Mouse (Mus musculus) c-Kit-negative CD71-positive TER-119-positive erythroid progenitor cells, embryonic 14.5 days (primary cell): Measurements from ENCODE around the gene Crybb1.

ENCODE experiments used
- DNase-seq: peaks from one replicate; pipeline ENCODE4 v3.0.0-alpha.2; 2013; ENCODE audit warnings: low read depth, low spot score

Gene Crybb1

DNA sequence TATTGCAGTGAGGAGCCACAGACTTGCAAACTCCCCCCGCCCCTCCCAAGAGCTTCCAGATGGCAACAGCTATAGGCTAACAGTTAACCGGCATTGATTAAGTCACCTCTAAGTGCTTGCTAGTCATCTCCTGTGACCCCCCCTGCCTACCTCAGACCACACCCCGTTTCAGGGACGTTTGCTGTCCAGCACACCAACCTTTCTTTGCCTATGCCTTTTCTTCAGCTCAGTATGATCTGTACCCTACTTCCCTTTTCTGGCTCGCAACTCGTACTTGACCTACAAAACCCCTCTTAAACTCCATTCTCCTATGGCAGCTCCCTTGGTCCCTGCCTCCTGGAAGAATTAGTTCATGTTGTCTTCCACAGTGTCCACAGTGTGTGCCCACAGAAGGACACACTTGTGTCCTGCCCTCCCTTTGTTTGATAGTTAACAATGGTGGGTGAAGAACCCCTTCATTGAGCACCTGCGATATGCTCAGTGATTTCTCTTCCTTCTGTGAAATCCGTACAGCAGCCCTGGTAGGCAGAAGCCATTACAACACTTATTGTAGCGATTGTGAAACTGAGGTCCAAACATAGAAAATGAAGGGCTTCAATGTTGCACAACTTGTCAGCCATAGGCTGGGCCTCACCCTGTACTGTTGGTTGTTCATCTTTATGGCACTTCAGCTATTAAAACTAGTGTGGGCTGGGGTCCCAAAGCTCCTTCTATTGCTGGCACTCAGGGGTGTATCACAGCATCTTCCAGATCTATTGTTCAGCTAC is 10.6 kb downstream of the Crybb1 start:
- DNase-seq, result no peak

DNA sequence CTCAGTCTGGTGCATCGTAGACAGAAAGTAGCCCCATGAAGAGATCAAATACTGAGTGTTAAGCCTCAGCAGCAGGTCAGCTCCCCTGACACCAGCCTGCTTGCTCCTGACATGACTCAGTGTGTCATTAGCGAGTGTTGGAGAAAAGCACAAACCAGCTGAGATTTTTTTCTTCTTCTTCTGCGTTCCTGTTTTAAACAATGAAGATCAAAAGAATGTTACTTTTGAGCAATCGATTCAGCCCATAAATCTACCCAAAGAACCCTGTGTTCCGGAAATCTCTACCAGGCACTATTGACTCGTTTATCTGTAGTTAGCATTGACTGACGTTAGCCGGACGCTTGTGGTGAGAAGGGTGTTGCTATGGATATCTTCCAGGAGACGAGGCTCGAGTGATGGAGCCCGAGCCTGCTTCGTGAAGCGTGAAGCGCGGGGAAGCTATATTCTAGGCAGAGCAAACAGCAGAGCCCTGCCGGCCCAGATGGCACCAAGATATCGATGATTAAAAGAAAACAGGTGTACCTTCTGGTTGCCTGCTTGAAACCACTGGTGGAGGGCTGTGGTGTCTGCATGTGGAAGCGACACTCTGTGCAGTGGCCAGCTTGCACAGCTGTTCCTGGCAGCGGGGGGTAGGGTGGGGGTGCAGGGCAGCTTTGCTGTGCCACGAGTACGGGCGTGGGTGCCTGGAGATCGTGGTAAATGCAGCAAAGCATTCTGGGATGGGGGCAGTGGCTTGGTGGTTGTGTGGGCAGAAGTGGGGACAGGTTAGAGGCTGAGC is 15.3 kb downstream of the Crybb1 start:
- no peak for DNase-seq

DNA sequence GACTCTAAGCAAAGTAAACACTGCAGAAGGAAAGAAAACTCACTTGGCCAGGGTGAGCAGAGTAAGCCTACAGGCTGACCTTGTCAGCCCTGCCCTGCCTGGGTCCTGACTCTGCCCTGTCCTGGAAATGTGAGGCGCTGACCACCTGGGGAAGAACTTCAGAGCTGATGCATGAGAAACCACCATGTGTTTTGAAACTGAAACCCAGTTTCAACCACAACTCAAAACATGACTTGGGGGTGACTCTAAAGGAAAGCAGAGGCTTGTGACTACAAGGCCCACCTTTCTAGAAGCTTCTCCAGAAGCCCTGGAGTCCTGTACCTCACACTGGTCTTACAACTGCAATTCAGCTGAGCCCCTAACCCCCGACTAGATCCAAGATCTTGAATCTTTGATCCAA is 17.3 kb downstream of the Crybb1 start:
- DNase-seq, result no peak

DNA sequence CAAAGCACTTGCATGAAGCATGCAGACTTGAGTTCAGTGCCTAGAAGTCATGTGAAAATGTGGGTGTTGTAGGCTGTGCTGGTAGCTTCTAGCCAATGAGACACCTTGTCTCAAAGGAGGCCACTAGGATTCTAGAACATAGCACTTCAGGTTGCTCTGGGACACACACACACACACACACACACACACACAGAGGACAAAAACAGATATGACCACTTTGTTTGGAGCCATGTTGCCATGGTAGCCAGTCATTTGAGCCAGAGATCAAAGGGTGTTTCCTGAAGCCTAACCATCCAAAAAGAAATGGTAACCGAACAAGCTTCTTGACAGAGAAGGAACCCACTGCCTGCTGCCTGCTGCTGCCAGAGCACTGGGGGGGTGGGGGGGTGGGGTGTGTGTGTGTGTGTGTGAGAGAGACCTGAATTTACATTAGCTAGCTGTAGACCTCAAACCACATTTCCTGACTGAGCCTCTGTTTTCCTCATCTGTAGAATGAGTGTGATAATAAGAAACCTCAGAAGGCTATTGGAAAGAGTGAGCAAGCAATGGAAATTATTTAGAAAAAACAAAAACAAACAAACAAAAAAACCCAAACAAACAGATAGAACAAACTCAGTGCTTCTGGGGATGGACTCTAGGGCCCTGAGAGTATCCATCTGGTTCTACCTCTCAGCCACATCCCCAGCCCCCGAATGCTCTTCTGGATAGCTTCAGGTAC is 18.3 kb downstream of the Crybb1 start:
- DNase-seq, result no peak

DNA sequence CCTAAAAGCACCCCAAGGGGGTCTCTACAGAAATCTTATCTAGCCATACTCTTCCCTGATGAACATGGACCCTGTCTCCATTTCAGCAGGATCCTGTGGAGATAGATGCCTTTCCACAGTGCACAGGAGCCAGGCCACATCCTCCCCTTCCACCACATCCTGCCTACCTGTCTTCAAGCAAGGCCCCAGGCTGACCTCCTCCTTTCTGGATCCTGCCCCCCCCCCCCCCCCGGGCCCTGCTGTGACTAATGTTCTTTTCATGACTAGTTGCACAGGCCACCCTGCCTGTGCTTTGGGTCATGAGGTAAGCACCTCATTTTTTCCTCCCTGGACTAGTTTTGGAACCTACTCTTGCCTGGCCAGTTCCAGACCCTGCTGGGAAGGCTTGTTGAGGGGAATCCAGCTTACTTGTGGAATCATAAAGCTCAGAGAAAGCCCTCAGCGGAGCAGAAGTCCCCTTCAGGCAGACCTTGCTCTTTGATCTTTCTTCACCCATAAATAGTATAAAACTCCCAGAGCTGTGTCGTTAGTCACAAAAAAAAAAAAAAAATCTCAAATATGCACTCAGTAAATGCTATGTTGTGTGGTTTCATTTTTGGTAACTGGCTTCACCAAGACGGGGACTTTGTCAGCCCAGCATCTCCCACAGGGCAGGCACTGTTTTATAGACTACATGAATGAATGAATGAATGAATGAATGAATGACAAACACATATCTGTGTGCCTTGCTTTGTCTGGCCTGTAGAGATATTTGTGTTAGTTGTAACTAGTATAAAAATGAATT is 19.6 kb downstream of the Crybb1 start:
- DNase-seq, result no peak

DNA sequence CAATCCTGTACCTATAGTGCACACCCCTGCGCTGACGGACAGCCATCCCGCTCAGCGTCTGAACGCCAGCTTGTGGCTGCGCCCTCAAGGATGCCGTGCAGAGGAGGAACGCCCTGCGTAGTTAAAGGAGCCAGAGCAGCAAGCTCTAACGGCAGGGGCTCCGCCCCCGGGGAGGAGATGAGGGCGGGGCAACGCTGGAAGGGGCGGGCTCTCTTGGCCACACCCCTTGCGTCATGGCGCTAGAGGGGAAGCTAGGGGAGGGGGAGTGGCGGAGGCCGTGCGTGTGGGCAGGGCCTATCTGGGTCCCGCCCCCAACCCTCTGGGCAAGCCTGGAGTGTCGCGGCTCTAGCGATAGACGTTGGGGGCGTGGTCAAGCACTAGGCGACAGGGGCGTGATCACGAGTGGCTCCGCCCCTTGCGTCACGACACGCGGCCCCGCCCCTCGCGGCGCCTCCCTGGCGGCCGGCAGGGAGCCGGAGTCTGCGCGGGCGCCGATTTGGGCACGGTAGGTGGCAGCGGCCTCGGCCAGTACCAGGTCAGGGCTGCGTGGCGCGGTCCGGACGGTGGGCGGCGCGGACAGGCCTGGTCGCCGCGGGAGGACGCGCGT is 20.8 kb downstream of the Crybb1 start, which contains the start of gene Tpst2:
TSS of gene Tpst2 (plus strand) at position 425 of the 607 bp plus-strand sequence.
- peak; percentile 97 for DNase-seq

DNA sequence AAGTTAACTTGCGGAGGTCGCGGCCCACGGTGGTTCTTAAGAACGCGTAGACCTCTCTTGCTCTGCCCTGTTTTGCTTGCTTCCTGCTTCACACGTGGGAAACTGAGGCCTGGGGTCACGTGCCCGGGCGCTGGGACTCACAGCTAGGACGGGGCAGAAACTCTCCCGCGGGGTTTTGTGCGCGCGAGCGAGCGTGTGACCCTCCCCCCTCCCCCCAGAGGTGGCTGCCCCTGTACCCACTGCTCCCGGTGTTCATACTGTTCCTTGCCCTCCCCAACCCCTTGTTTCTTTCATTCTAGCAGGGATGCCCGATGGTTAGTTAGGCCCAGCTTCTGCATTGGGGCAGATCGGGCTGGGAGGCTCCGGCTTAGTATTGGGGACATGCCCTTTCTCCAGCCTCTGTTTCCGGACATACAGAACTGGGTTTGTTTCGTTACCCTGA is 21.3 kb downstream of the Crybb1 start:
- no peak for DNase-seq

DNA sequence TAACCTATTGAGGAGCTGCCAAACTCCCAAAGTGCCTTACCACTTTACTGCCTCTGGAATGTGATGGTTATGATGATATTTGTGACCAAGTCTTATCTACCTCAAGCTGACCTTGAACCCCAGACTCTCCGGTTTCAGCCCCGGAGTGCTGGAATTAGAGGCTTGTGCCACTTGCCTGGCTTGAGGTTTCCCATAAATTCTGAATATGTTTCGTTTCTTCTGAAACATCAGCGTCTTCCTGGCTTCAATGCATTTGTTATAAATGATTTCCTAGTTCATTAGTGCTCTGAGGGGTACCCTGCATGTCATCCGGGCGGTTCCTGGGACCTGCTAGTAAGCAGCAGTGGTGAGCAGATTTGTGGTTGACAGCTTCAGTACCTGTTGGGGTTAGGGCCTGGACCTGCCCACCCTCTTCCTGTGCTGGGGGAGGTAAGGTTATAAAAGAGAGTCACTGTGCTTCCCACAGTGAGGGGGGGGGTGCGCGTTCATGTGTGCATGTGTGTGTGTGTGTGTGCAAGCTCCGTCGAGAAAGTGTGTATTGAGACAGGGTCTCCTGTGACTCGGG is 22.4 kb downstream of the Crybb1 start:
- no peak for DNase-seq

DNA sequence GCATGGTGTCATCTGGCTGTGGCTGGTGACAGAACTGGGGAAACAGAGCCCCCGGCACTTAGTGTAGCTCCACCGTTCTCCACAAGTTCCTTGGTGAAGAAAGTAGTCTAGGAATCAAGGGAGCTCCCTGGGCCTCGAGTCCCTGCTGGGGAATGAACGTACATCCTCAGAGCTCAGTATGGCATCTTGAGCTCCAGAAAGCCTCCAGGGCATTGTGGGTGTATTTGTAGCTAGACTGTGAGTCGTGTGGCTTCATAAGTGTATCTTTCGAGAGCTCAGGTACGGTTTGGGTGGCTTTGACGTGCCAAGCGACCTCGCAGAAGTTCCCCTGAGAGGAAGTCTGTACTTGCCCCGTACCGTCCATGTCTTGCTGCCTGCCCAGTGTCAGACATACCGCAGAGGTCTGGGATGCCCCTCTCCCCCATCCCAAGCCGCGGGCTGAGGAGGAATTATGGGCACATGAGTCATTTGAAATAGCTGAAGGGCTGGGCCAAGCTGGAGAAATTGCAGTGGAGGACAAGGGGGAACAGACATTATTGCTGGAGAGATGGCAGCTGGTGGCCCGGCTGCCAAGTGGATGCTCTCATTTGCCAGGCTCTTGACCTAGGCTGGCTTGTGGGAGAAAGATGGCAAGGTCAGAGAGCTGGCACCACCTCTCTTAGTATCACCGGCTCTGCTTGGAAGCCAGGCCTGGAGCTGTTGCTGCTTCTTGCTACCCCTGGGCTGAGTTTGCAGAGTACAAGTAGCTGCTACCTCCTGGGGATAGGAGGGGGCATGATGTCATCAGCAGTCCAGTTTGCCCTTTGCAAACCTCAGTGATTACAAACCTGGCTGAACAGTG is 23.8 kb downstream of the Crybb1 start:
- no peak for DNase-seq

DNA sequence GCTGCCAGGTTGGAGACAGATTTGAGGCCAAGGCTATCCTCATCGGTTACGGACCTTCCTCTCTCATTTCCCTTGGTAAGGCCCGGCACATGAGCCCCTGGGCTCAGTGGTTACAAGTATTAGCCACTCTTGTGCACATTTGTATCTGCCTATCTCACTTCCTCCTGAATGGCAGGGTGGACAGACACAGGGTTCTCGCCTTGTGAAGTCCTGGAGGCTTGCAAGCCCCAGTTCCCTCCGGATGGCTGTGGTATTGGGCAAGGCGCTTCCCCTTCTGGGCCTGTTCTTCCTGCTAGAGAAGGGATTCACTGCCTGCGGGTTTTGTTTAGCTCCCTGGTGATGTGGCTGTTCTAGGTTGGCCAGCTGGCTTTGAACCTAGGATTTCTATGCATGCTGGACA is 24.5 kb downstream of the Crybb1 start:
- no peak for DNase-seq

DNA sequence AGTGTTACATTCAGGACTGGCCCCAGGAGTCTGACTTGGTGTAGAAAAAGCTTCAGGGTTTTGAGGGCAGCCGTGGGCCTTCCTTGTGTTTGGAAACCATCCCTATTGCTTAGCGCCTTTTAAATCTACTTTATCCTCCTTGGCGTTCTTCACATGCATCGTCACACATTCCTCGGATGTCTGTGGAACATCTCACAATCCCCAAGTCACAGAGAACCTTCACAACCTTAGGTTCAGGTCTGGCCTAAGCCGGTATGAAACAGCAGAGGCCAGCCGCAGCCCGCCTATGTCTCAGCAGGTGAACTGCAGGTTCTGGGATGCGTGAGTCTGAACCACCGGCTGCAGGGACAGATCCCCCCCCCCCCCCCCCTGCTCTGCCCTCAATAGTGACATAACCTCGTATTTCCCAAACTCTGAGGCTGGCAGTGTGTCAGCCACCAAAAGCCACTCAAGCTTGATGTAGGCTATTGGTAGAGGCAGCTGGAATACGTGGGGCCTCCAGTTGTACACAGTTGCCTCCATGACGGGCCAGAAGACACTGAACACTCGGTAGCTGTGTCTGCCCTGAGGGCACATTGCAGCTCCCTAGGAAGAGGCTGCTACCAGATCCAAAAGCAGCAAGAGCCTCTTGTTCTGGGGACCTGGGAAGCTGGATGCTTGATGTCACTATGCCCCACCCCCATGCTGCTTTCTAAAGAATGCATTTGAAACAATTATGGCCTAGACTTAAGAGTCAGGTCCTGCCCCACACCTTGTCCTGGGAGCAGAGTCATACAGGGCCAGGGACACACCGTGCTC is 25.4 kb downstream of the Crybb1 start:
- no peak for DNase-seq

DNA sequence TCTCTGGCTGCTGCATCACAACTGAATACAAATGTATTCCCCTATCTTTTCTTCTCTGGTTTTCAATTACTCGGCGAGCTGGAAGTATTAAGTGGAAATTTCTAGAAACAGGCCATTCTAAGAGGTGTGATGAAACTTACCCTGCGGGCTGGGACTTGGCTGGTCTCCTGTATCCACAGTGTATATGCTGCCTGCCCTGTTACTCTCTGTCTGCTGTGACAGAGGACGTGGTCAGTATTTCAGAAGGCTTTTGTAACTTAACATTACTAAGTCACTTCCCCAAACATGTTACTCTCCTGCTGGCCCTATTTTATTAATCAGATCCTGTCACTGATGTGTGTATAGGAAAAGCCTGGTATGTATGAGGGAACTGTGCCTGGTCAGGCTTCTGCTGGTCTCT is 26.1 kb downstream of the Crybb1 start:
- no peak for DNase-seq

DNA sequence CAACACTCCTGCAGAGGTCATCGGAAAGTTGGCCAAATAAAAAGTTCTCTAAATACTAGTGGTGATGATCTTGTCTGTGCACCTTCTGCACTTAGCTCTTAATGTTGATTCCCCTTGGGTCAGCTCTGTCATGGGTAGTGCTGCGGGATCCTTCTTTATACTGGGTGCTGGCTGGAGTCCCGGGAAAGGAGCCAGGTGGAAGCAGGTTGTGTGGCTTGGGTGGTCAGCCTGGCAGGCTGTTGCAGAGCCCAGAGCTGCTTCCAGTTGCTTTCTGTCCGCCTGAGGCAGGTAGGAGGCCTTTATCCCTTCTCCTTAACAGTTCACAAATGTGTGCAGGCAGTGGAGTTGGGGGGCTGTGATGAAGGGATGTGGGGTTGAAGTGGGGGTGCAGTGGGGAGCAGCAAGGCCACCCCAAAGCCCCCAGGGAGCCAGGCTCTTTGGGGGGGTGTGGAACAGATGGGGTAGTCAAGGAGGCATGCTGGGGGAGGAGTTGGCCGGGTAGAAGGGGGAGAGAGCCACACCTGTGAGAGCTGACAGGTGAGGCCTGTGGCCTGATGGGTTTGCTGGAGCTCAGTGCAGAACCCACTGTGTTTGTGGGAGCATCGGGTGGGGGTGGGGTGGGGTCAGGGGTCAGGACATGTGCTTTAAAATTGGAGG is 26.6 kb downstream of the Crybb1 start:
- no peak for DNase-seq

DNA sequence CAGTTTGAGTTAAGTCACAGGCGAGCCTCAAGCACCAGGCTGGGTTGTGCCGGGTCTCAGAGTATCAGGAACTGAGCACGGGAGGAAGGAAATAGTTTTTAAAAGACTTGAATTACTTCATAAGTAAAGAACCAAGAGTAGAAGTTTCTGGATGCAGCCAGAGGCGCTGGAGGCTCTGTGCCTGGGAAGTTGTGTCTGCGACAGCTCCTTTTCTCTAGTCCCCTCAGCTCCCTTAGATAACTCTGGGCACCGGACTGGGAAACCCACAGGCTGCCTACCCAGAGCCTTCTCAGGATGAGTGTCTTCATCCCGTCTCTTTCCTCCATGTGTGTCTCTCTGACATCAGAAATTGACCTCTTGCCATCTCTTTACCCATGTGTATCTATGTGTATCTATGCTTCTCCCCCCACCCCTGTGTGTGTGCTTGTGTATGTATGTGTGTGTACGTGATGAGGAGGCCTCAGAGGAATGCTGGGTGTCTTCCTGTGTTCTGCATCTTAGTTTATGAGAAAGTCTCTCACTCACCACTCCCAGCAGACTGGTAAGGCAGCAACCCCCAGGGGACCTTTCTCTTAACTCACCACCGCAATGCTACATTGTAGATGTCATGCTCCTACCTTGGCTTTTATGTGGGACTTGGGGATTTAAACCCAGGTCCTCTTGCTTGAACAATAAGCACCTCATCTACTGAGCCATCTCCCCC is 27.3 kb downstream of the Crybb1 start:
- no peak for DNase-seq

DNA sequence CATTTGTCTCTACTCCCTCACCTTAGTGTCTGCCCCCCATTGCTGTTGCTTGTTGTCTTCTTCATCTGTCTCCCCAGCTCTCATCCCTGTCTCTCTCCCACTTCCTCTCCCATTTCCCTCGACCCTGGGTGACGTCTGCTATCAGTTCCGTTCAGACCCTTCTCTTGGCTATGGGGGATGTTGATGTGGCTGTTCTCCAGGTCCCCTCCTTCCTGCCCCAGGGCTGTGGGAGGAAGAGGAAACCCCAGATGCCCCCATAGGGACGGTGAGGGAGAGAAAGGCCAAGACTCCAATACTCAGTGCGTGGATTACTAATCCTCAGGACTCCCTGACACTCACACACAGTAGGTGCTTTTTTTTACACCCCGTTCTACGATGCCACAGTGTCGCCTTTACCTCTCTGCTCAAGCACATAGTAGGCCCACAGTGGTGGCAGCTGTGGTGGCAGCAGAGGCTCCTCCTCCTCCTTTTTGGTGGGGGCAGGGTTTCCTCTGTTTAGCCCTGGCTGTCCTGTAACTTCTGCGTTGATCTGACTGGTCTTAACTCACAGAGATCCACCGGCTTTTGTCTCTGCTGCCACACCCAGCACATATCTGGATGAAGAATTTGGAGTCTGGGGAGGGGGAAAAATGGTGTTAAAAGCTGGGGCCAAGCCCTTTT is 28.1 kb downstream of the Crybb1 start:
- DNase-seq, result no peak

DNA sequence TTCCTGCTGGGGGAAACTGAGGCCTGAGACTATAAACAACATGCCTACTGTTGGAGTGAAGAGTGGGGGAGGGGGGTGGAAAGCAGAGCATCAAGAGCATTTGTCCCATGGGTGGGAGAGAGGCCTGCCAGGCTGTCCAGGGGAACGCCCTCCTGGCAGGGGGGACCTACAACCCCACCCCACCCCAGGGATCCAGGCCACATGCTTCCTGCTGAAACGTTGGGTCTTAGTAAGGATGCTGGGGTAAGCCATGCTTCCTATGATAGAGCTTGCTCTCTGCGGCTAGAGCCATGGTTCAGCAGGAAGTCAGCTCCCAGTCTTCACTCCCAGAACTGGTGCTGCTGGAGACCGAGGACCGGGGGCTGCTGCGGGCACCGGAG is 28.6 kb downstream of the Crybb1 start:
- DNase-seq, result no peak

DNA sequence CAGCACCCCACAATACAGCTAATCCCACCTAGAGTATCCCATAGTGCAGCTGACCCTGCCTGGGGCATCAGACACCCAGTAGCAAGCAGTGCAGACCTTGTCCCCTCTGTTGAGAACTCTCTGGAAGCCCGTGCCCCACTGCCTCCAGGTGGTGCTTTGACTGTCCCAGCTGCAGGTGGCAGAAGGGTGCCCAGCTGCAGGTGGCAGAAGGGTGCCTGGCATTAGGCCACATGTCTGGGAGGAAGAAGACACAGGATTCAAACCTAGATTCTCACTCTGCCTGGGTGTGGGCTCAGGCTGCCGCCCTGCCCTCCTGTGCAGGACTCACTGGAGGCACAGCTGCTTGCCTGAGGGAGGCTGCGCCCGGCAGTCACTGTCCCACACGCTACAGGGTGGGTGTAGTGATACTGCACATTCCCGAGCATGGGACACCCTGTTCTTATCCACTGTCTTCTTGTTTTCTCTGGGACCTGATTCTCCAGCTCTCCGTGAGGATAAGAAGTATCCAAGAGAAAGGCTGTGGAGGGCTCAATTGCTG is 30.0 kb downstream of the Crybb1 start:
- no peak for DNase-seq
